Mouse (Mus musculus) spleen, adult 2 months (tissue): ENCODE measurements around the gene Setd1b. TPM values are rescaled to one million over a fixed set of nuclear protein-coding genes. Genes with fewer than 3 reads are reported as not detected.
A peak's percentile ranks its signal among the peaks of the same experiment; 100 is the strongest.

Experiments used
- DNase-seq, 2 experiments: peaks; one replicate each; pipeline versions ENCODE4 v3.0.0 to v3.0.0-alpha.2; 2012 to 2021; ENCODE audit warnings: low spot score in 2 of 2, low read depth in 1 of 2
- H3K27ac ChIP-seq: fragments of 200-500 bp; 2 replicates; pipeline ENCODE4 v1.5.1; 2012; ENCODE audit warnings: low read length, inconsistent platforms; ENCODE audit not compliant: insufficient read depth
- H3K27me3 ChIP-seq: fragments of 200-500 bp; 2 replicates; pipeline ENCODE4 v1.6.1; 2012; ENCODE audit warnings: mild to moderate bottlenecking, moderate library complexity, low read length, inconsistent platforms; ENCODE audit not compliant: control insufficient read depth, insufficient read depth
- H3K36me3 ChIP-seq: fragments of 200-500 bp; 2 replicates; pipeline ENCODE4 v1.6.1; 2012; ENCODE audit warnings: mild to moderate bottlenecking, low read length, inconsistent platforms; ENCODE audit not compliant: control insufficient read depth, insufficient read depth
- H3K4me1 ChIP-seq: fragments of 200-500 bp; 2 replicates; pipeline ENCODE4 v1.6.1; 2011; ENCODE audit warnings: inconsistent platforms; ENCODE audit not compliant: control insufficient read depth, insufficient read depth, insufficient read length
- H3K4me3 ChIP-seq: fragments of 200-500 bp; 2 replicates; pipeline ENCODE4 v1.5.1; 2011; ENCODE audit warnings: mild to moderate bottlenecking, inconsistent platforms; ENCODE audit not compliant: insufficient read depth, insufficient read length; ENCODE audit errors: extremely low read depth
- CTCF ChIP-seq: fragments of 200-500 bp; IDR thresholded peaks from 2 replicates; pipeline ENCODE4 v1.5.1; 2011; ENCODE audit warnings: mild to moderate bottlenecking, inconsistent platforms; ENCODE audit not compliant: insufficient read depth, insufficient read length, insufficient replicate concordance; ENCODE audit errors: extremely low read depth
- POLR2A ChIP-seq: fragments of 200-500 bp; IDR thresholded peaks from 2 replicates; pipeline ENCODE4 v1.6.1; 2011; ENCODE audit warnings: low read depth, low read length, inconsistent platforms
- WGBS: fragments of 180-500 bp; shearing (Covaris S2); methylation state at CpG from one replicate; pipeline ENCODE4 v1.1.7; 2018; 5-methylcytosine and 5-hydroxymethylcytosine counted together
- polyA plus RNA-seq: library from polyadenylated mRNA; depleted of rRNA; stranded (reverse); fragments of >200 nt; gene quantifications from 2 replicates; pipeline ENCODE4 v1.2.3, GENCODE M21; 2012

Gene Setd1b
- polyA plus RNA-seq, 1 experiment, result 20.5 TPM

DNA sequence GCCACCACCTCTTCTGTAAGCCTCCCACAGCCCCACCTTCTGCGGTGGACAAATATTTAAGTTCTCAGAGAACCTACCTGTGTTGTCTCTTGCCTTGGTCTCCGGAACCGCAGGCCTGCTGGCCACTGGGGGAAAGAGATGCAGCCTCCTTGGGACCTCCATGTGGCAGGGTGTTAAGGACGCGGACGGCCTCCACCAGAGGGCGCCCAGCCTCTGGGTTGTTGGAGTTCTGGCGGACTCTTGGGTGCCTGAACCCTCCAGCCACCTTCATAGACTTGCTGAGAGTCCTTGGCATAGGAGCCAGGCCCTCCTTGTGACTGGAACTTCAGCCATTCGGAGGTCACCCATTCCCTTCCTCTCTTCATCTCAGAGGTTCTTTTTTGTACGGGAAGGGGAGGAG is 24.7 kb upstream of the Setd1b start:
- H3K27me3 ChIP-seq, result no peaks in the 10 kb centered on the region
- H3K36me3 ChIP-seq, result peaks cover 28% of the 10 kb centered on the region
- H3K27ac ChIP-seq, result no peak overlapping the region
- no peaks in the 10 kb centered on the region for H3K4me1 ChIP-seq
- peak; percentile 44 to 81 for DNase-seq
- TF ChIP-seq CTCF (peak; percentile 96), POLR2A (no peak)
- no peak overlapping the region for H3K4me3 ChIP-seq
- 18% methylated on average over 10 of the region's 10 CpGs for WGBS

- DNase-seq, result no peak
- WGBS, result 88% methylated on average over 8 of the region's 8 CpGs
- H3K27ac ChIP-seq, result no peak overlapping the region
- H3K36me3 ChIP-seq, result peaks cover 31% of the 10 kb centered on the region
- no peak for TF ChIP-seq CTCF
- no peak for TF ChIP-seq POLR2A
- no peaks in the 10 kb centered on the region for H3K27me3 ChIP-seq
- H3K4me3 ChIP-seq, result no peak overlapping the region
- H3K4me1 ChIP-seq, result no peaks in the 10 kb centered on the region
Measured at GRCm38 (mm10) chr5:123117773-123118172, 24.2 kb upstream of the Setd1b start.

- DNase-seq, result no peak
- no peak overlapping the region for H3K27ac ChIP-seq
- H3K27me3 ChIP-seq, result no peaks in the 10 kb centered on the region
- no peaks in the 10 kb centered on the region for H3K4me1 ChIP-seq
- H3K4me3 ChIP-seq, result no peak overlapping the region
- WGBS, result 61% methylated on average over 10 of the region's 10 CpGs
- peaks cover 36% of the 10 kb centered on the region for H3K36me3 ChIP-seq
- TF ChIP-seq CTCF (no peak), POLR2A (no peak)
Measured at GRCm38 (mm10) chr5:123118826-123119225, 23.2 kb upstream of the Setd1b start.

DNA sequence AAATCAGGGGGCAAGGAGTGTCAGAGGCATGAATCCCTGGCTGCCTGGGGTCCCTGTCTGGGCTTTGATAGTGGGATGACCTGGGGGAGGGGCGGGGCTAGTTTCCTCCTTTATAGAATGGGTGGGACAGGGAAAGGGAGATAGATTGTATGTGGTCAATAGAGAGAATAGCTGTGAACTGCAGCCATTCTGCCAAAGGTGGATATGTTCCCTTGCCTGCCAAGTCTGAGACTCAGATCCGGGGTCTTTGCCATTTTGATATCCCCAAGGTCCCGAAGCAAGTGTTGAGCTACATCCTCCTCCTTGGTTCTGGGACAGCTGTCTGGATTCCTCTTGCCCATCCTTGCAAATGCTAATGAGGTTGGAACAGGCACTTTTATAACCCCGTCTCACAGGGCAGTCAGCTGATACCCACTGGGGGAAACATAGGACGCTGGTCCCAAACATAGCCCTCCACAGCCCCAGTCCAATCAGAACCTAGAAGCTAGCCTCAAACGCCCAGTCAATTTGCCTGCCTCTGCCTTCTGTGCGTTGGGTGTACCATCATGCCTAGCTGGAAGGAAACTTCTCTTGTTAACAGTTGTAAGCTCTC is 21.3 kb upstream of the Setd1b start:
- TF ChIP-seq CTCF (no peak), POLR2A (no peak)
- Histone ChIP-seq H3K36me3 (peaks cover 36% of the 10 kb centered on the region), H3K4me1 (peaks cover 2% of the 10 kb centered on the region; the same call in 1 of the 2 replicates), H3K4me3 (no peak overlapping the region), H3K27me3 (no peaks in the 10 kb centered on the region), H3K27ac (no peak overlapping the region)
- no peak for DNase-seq
- WGBS, result 92% methylated on average over 7 of the region's 7 CpGs

DNA sequence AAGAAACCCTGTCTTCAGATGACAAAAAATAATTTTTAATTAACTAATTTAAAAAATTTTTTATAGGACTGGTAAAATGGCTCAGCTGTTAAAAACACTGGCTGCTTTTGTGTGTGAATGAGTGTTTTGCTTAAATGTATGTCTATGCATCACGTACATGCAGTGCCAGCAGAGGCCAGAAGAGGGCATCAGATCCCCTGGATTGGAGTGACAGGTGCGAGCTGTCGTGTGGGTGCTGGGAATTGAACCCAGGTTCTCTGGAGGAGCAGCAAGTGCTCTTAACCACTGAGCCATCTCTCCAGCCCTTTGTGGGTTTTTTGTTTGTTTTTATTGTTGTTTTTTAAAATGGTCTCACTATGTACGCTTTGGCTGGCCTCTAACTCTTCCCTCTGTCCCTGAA is 19.8 kb upstream of the Setd1b start:
- Histone ChIP-seq H3K4me3 (no peak overlapping the region), H3K4me1 (peaks cover 13% of the 10 kb centered on the region; the same call in 1 of the 2 replicates), H3K36me3 (peaks cover 33% of the 10 kb centered on the region), H3K27ac (no peak overlapping the region), H3K27me3 (no peaks in the 10 kb centered on the region)
- TF ChIP-seq POLR2A (no peak), CTCF (peak; percentile 31; the same call in 1 of the 2 replicates)
- 92% methylated on average over 4 of the region's 4 CpGs for WGBS
- DNase-seq, result no peak

DNA sequence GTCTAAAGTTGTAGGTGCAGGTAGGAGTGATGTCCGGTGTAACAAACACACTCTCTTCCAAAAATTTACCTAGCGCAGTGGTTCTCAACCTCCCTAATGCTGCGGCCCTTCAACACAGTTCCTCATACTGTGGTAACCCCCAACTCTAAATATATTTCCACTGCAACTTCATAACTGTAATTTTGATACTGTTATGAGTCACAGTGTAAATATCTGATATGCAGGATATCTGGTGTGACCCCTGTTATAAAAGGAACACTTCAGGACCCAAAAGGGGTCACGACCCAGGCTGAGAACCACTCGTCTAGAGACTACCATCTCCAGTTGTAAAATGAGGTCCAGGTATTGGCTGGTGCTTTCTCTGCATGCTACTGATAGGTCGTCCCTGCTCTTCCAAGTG is 16.9 kb upstream of the Setd1b start:
- WGBS, result 56% methylated on average over 6 of the region's 6 CpGs
- H3K4me1 ChIP-seq, result peaks cover 28% of the 10 kb centered on the region; the same call in 1 of the 2 replicates
- peaks cover 16% of the 10 kb centered on the region for H3K36me3 ChIP-seq
- DNase-seq, result no peak
- H3K27ac ChIP-seq, result peak overlapping the region; percentile 69
- no peak for TF ChIP-seq CTCF
- no peak for TF ChIP-seq POLR2A
- H3K27me3 ChIP-seq, result no peaks in the 10 kb centered on the region
- H3K4me3 ChIP-seq, result no peak overlapping the region
